Mouse (Mus musculus): Measurements from ENCODE around the gene Rsph1. TPM values are rescaled to one million over a fixed set of nuclear protein-coding genes. Genes with fewer than 3 reads are reported as not detected.
A peak's percentile ranks its signal among the peaks of the same experiment; 100 is the strongest.

Rsph1 gene
- total RNA-seq, 2 experiments from 2014 or later: 1.0 to 1.2 TPM

GRCm38 (mm10) chr17:31260430-31260829 is 16.8 kb downstream of the Rsph1 start:
- intact Hi-C loops (cut with DNase I): no loop called here
- DNase-seq: peak; percentile 75 to 79

DNA sequence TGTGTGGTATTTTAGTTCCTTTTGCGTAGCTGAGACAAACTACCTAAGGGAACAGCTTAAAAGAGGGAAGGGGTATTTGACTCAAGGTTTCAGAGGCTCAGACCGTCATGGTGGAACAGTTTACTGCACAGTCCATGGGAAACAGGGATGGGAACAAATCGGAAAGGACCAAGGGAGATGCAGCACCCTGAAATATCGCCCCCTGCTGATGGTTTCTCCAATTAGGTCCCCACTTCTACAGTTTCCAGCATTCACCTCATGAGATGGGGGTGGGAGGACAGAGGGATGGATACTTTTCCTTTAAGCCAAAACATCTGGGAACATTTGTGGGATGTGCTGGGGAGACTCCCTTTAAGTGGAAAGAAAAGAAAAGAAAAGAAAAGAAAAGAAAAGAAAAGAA is 17.4 kb downstream of the Rsph1 start:
- DNase-seq: no peak
- intact Hi-C loops (cut with DNase I): loop anchor here (5.0 kb wide), 1 partner anchor 232 kb away; no protein-coding TSS in a partner anchor

DNA sequence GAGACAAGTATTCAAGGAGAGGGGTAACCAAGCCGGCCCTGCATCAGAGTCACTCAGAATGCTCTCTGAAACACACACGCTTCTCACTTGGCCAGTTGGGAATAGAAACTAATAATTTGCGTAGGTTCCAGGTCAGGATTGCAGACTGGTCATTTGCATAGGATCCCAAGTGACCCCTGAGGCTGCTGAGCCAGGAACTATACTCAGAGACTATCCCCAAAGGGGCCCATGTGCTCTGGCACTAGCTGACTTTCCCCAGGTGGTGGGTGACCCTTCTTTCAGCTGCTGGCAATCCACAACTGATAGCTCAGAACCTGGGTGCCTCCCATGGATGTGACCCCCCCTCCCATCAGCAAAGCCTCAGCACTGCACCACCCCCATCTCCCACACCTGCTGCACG is 18.0 kb downstream of the Rsph1 start:
- DNase-seq: no peak
- intact Hi-C loops (cut with DNase I): loop anchor here (5.0 kb wide), 1 partner anchor 233 kb away; no protein-coding TSS in a partner anchor

- DNase-seq: no peak
- intact Hi-C loops (cut with DNase I): loop anchor here (5.0 kb wide), 1 partner anchor 234 kb away; no protein-coding TSS in a partner anchor
Observed at GRCm38 (mm10) chr17:31258310-31258865, 18.8 kb downstream of the Rsph1 start.

- intact Hi-C loops (cut with DNase I): loop anchor here (5.0 kb wide), 1 partner anchor 234 kb away; no protein-coding TSS in a partner anchor
- DNase-seq: no peak
Observed at GRCm38 (mm10) chr17:31257898-31258297, 19.3 kb downstream of the Rsph1 start.

DNA sequence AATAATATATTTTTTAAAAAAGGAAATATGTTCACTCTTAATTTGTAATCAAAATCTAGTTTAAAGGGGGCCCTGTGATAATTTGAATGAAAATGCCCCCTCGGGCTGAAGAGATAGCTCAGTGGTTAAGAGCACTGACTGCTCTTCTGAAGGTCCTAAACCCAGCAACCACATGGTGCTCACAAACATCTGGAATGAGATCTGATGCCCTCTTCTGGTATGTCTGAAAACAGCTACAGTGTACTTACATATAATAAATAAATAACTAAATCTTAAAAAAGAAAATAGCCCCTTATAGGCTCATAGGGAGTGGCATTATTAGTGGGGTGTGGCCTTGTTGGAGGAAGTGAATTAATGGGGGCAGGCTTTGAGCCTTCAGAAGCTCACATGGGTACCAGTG is 20.0 kb downstream of the Rsph1 start:
- no peak for DNase-seq

GRCm38 (mm10) chr17:31254463-31254931 is 22.7 kb downstream of the Rsph1 start:
- peak; percentile 72 to 76 for DNase-seq
- intact Hi-C loops (cut with DNase I): loop anchor here (1.0 to 2.0 kb wide), 4 partner anchors 22 to 90 kb away; partner anchors contain the start of gene Rsph1

More for the DNA sequence above, 20.0 kb downstream of the Rsph1 start:
- intact Hi-C loops (cut with DNase I): loop anchor here (5.0 kb wide), 1 partner anchor 235 kb away; no protein-coding TSS in a partner anchor

DNA sequence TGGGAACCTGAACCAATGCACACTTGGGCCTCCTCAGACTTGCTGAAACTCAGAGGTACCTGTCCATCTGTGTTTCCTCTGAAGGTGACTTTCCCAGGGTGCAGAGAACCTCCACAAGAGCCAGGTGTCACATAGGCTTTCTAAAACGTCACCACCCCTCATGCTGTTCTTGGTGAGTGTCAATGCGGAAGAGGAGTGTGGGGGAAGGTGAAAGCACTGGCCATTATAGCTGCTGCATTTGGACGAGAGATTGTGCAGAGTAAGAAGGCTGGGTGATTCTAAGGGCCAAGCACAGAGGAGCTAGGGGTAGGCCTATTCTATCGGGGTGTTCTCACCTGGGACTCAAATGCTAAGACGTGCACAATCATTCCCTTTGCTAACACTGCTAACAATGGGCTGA is 23.2 kb downstream of the Rsph1 start:
- DNase-seq: no peak
- intact Hi-C loops (cut with DNase I): loop anchor here (1.0 to 2.0 kb wide), 4 partner anchors 23 to 90 kb away; partner anchors contain the start of gene Rsph1

DNA sequence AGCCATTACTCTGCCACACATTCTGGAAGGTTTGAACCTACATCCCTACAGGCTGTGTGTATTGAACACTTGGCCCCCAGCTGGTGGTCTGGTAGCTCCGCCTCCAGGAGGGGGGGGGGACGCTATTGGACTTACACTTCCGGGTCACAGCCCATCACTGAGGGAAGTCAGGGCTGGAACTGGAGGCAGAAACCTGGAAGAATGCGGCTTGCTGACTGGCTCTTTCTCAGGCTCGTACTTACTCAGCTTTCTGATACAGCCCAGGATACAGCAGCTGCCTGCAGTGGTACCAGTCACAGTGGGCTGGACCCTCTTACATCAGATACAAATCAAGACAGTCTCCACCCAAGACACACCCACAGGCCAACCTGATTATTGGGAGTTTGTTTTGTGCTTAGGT is 30.0 kb downstream of the Rsph1 start:
- DNase-seq: no peak
- intact Hi-C loops (cut with DNase I): no loop called here

- intact Hi-C loops (cut with DNase I): no loop called here
- DNase-seq: no peak
Observed at GRCm38 (mm10) chr17:31245321-31245720, 31.9 kb downstream of the Rsph1 start.

DNA sequence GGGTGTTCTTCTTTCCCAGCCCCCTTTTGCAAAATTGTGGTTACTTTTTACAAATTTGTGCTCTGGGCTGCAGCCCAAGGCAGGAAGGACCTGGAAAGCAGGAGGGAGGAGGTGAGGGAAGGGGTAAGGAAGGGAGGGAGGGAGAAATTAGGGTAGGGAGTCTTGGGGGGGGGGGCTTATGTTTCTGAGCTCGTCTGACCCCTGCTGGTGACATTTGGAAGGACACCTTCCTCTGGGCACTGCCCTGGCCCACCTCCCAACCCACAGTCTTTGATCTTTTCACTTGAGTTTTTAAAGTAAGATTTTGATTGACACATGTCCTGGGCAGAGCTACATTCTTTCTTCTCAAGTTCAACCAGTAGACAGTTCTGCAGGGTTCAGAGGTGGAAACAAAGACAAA is 34.4 kb downstream of the Rsph1 start:
- no peak for DNase-seq
- intact Hi-C loops (cut with DNase I): loop anchor here (5.0 kb wide), 2 partner anchors 105 to 230 kb away; no protein-coding TSS in a partner anchor

GRCm38 (mm10) chr17:31241156-31241555 is 36.0 kb downstream of the Rsph1 start:
- no peak for DNase-seq
- intact Hi-C loops (cut with DNase I): loop anchor here (5.0 kb wide), 2 partner anchors 104 to 229 kb away; no protein-coding TSS in a partner anchor

- DNase-seq: no peak
- intact Hi-C loops (cut with DNase I): no loop called here
Observed at GRCm38 (mm10) chr17:31238234-31239020, 38.8 kb downstream of the Rsph1 start.

DNA sequence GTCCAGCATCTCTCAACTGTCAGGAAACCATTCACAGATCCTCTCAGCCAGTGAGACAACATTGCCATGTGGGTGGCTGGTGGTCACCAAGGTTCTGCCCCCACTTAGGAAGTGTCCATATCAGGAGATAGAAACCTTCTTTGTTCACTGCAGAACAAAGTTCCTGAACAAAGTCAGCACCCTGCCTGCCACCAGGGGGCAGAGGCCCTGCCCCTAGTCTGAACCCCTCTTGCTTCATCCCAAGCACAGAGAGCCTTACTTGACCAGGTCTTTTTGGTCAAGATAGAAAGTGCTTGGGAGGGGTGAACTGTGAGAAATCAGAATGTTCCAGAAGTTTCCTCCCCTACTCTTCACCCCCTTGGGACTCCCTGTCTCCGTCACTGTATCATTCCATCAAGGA is 41.3 kb downstream of the Rsph1 start:
- DNase-seq: no peak
- intact Hi-C loops (cut with DNase I): no loop called here

GRCm38 (mm10) chr17:31232251-31233010 is 44.8 kb downstream of the Rsph1 start:
- no peak for DNase-seq
- intact Hi-C loops (cut with DNase I): no loop called here

GRCm38 (mm10) chr17:31231780-31232179 is 45.4 kb downstream of the Rsph1 start:
- no peak for DNase-seq
- intact Hi-C loops (cut with DNase I): no loop called here

DNA sequence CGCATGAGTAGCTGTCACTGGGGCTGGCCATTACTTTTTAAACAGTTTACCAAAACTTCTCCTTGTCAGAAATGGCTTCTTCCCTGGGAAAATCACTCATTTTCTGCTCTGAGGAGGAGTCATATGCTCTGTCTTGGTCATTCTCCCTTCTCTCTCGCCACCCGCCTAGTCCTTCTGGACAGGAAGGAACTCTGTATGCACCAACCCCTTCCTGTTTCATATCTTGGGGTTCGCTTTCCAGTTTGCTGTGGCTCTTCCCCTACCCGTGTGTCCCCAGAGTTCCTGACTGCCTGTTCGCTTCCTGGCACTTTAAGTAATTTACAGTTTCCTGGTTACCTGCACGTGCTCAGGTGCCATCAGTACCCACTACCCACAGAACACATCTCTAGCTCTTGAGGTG is 50.3 kb downstream of the Rsph1 start:
- intact Hi-C loops (cut with DNase I): no loop called here
- DNase-seq: no peak

DNA sequence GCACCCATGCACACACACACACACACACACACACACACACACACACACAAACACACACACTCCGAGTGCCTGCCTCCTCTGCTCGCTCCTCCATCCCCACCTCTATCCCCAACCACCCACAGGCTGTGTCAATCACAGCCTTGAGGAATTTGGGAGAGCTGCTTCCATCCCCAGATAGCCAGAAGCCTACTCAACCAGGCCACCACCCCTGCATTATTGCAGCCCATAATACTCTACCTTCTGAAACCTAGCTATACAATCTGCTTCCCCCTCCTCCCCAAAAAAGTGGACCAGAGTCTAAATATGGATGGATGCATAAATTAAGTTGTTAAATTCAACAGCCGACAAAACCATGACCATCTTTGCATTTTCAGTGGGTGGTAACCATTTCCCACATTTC is 50.8 kb downstream of the Rsph1 start:
- intact Hi-C loops (cut with DNase I): no loop called here
- no peak for DNase-seq

- intact Hi-C loops (cut with DNase I): no loop called here
- DNase-seq: no peak
Observed at GRCm38 (mm10) chr17:31224591-31224990, 52.6 kb downstream of the Rsph1 start.

DNA sequence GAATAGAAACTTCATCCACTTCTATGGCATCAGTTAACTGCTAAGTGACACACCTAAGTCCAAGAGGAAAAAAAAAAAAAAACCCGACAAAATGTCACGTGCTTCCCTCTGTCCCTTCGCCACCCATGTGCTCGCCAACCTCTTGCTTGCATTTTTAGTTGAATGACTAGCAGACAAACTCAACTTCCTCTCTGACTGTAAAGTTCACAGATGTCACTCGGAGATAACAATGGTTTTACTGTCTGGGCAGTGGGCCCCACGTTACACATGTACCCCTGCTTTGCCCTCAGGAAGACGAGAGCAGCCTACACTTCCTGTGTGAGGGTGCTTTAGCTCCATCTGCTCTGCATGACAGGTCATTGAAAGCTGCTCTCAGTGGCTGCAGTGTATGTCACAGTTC is 53.3 kb downstream of the Rsph1 start:
- intact Hi-C loops (cut with DNase I): no loop called here

DNA sequence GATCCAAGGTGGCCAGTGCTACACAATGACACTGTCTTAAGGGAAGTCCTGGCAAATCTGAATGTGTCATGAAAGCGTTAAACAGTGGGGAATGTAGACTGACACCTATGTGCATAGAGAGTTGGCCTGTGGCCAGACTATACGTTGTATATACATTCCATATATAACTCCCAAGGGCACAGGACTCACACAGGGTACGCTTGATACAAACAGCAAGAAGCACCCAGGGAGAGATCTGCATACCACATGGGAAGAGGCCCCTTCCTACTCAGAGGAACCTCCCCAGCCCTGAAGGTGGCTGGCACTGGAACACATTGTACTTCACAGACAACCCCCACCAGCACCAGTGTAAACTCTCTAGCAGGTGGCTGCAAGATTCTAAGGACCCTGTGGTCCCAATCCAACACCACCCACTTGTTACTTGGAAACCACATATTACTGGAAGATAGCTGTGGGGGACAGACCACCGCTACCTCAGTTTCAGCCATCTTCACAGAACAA is 54.3 kb downstream of the Rsph1 start:
- intact Hi-C loops (cut with DNase I): no loop called here
- DNase-seq: no peak

More for the DNA sequence above, 53.3 kb downstream of the Rsph1 start:
- DNase-seq: no peak
